Mouse (Mus musculus) small intestine, adult 2 months (tissue): ENCODE measurements around the gene Sall1. TPM values are rescaled to one million over a fixed set of nuclear protein-coding genes. Genes with fewer than 3 reads are reported as not detected.

ENCODE experiments used
- H3K27ac ChIP-seq: fragments of 200-500 bp; 2 replicates; pipeline ENCODE4 v1.5.1; 2012; ENCODE audit warnings: low read depth, low read length, control low read depth, inconsistent platforms; ENCODE audit not compliant: insufficient read depth
- H3K27me3 ChIP-seq: fragments of 200-500 bp; 2 replicates; pipeline ENCODE4 v1.6.1; 2012; ENCODE audit warnings: mild to moderate bottlenecking, moderate library complexity, low read length, inconsistent platforms; ENCODE audit not compliant: control insufficient read depth, insufficient read depth
- H3K36me3 ChIP-seq: fragments of 200-500 bp; 2 replicates; pipeline ENCODE4 v1.6.1; 2012; ENCODE audit warnings: mild to moderate bottlenecking, low read length, control low read depth, inconsistent platforms; ENCODE audit not compliant: control insufficient read depth, insufficient read depth
- H3K4me1 ChIP-seq: fragments of 200-500 bp; 2 replicates; pipeline ENCODE4 v1.6.1; 2012; ENCODE audit warnings: low read length, inconsistent platforms, mixed read lengths; ENCODE audit not compliant: control insufficient read depth, insufficient read depth, insufficient read length
- H3K4me3 ChIP-seq: fragments of 200-500 bp; 2 replicates; pipeline ENCODE4 v1.5.1; 2012; ENCODE audit warnings: low read depth, mild to moderate bottlenecking, control low read depth, inconsistent platforms, low read length, moderate library complexity
- CTCF ChIP-seq: fragments of 200-500 bp; IDR thresholded peaks from 2 replicates; pipeline ENCODE4 v1.5.1; 2012; ENCODE audit warnings: low read depth, mild to moderate bottlenecking, control low read depth, inconsistent platforms, low read length, moderate library complexity, mixed read lengths; ENCODE audit not compliant: insufficient replicate concordance, insufficient read length; ENCODE audit errors: extremely low read depth
- POLR2A ChIP-seq: fragments of 200-500 bp; IDR thresholded peaks from 2 replicates; pipeline ENCODE4 v1.6.1; 2012; ENCODE audit warnings: low read depth, mild to moderate bottlenecking, control low read depth, inconsistent platforms, low read length, moderate library complexity
- WGBS: fragments of 180-500 bp; shearing (Covaris S2); methylation state at CpG from one replicate; pipeline ENCODE4 v1.1.7; 2018; 5-methylcytosine and 5-hydroxymethylcytosine counted together
- polyA plus RNA-seq: library from polyadenylated mRNA; depleted of rRNA; stranded (reverse); fragments of >200 nt; gene quantifications from 2 replicates; pipeline ENCODE4 v1.2.3, GENCODE M21; 2012

The Sall1 gene
- polyA plus RNA-seq, 1 experiment, result 1.2 TPM

- WGBS, result 1% methylated on average over 34 of the region's 34 CpGs
- TF ChIP-seq CTCF (no peak), POLR2A (no peak)
- Histone ChIP-seq H3K27me3 (peaks cover 10% of the 10 kb centered on the region), H3K4me1 (no peaks in the 10 kb centered on the region), H3K27ac (no peak overlapping the region), H3K4me3 (peak overlapping the region; percentile 34), H3K36me3 (no peaks in the 10 kb centered on the region)
These were observed 37.5 kb downstream of the Sall1 start for GRCm38 (mm10) chr8:89006426-89006825.

- Histone ChIP-seq H3K36me3 (no peaks in the 10 kb centered on the region), H3K4me1 (no peaks in the 10 kb centered on the region), H3K4me3 (no peak overlapping the region), H3K27me3 (peaks cover 10% of the 10 kb centered on the region), H3K27ac (no peak overlapping the region)
- 51% methylated on average over 11 of the region's 11 CpGs for WGBS
- no peak for TF ChIP-seq POLR2A
- no peak for TF ChIP-seq CTCF
These were observed 38.2 kb downstream of the Sall1 start for GRCm38 (mm10) chr8:89005797-89006196.

GRCm38 (mm10) chr8:89004041-89004440 lies 39.9 kb downstream of the Sall1 start:
- WGBS, result 32% methylated on average over 2 of the region's 2 CpGs
- no peak for TF ChIP-seq POLR2A
- H3K4me1 ChIP-seq, result no peaks in the 10 kb centered on the region
- H3K36me3 ChIP-seq, result no peaks in the 10 kb centered on the region
- peaks cover 10% of the 10 kb centered on the region for H3K27me3 ChIP-seq
- H3K27ac ChIP-seq, result no peak overlapping the region
- H3K4me3 ChIP-seq, result no peak overlapping the region

- TF ChIP-seq POLR2A, result no peak
- no peak for TF ChIP-seq CTCF
- Histone ChIP-seq H3K27ac (no peak overlapping the region), H3K27me3 (peaks cover 10% of the 10 kb centered on the region), H3K36me3 (no peaks in the 10 kb centered on the region), H3K4me3 (no peak overlapping the region), H3K4me1 (no peaks in the 10 kb centered on the region)
- WGBS, result 67% methylated on average over 8 of the region's 8 CpGs
These were observed 40.5 kb downstream of the Sall1 start for GRCm38 (mm10) chr8:89003336-89003896.

- Histone ChIP-seq H3K4me3 (no peak overlapping the region), H3K4me1 (no peaks in the 10 kb centered on the region), H3K27ac (peak overlapping the region; percentile 46; the same call in 1 of the 2 replicates), H3K36me3 (no peaks in the 10 kb centered on the region), H3K27me3 (peaks cover 8% of the 10 kb centered on the region)
- WGBS, result 46% methylated on average over 2 of the region's 2 CpGs
- TF ChIP-seq CTCF (no peak), POLR2A (no peak)
These were observed 41.8 kb downstream of the Sall1 start for GRCm38 (mm10) chr8:89002128-89002527.

- Histone ChIP-seq H3K36me3 (no peaks in the 10 kb centered on the region), H3K4me1 (no peaks in the 10 kb centered on the region), H3K27me3 (no peaks in the 10 kb centered on the region), H3K4me3 (no peak overlapping the region), H3K27ac (no peak overlapping the region)
- TF ChIP-seq POLR2A (no peak), CTCF (no peak)
- 91% methylated on average over 2 of the region's 2 CpGs for WGBS
These were observed 46.7 kb downstream of the Sall1 start for GRCm38 (mm10) chr8:88997276-88997675.

GRCm38 (mm10) chr8:88991780-88992509 lies 52.0 kb downstream of the Sall1 start:
- no peak overlapping the region for H3K27ac ChIP-seq
- 68% methylated on average over 15 of the region's 15 CpGs for WGBS
- TF ChIP-seq POLR2A (no peak), CTCF (no peak)
- H3K4me1 ChIP-seq, result no peaks in the 10 kb centered on the region
- no peak overlapping the region for H3K4me3 ChIP-seq
- no peaks in the 10 kb centered on the region for H3K36me3 ChIP-seq
- no peaks in the 10 kb centered on the region for H3K27me3 ChIP-seq
